Mouse (Mus musculus): ENCODE data around the gene Mast2. TPM values are rescaled to one million over a fixed set of nuclear protein-coding genes. Genes with fewer than 3 reads are reported as not detected.

Mast2 gene
- polyA plus RNA-seq, 1 experiment from 2014 or later: 53.1 TPM

DNA sequence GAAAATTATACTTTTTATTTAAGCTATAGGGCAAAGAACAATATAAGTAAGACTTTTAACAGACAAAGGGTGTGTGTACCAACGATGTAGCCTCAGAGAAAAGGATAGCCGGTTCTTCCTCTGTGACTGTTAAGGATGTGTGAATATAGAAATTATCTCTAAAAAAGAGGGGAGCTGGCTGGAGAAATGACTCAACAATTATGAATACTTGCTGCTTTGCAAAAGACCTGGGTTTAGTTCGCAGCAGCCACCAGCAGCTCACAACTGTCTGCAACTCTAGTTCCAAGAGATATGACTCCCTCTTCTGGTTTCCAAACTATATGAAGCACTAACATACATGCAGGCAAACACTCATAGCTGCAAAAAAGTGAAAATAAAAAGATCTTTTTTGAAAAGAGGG is 2.0 kb downstream of the Mast2 start:
- no peaks in the 10 kb centered on the region for H3K9me3 ChIP-seq
- no peaks in the 10 kb centered on the region for H3K36me3 ChIP-seq
- no peaks in the 10 kb centered on the region for H3K27me3 ChIP-seq
- WGBS: 93% methylated on average over 3 of the region's 3 CpGs
- H3K9ac ChIP-seq (replicated peaks): no peak overlapping the region
- no peak overlapping the region for H3K27ac ChIP-seq (replicated peaks)
- H3K4me1 ChIP-seq: peaks cover 26% of the 10 kb centered on the region
- no peak for ATAC-seq (replicated peaks)
- peak overlapping the region; percentile 52; the same call in 1 of the 2 replicates for H3K4me2 ChIP-seq (replicated peaks)
- H3K4me3 ChIP-seq: peak overlapping the region; percentile 91; the same call in 1 of the 2 replicates

DNA sequence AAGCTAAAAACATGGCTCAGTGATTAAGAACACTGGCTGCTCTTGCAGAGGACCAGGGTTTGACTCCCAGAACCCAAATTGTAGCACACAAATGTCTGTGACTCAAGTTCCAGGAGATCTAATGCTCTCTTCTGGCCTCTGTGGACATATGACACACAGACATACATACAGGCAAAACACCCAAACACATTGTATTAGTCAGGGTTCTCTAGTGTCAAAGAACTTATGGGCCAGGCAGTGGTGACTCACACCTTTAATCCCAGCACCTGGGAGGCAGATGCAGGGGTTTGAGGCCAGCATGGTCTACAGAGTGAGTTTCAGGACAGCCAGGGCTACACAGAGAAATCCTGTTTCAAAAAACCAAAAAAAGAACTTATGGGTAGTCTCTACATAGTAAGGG is 12.4 kb downstream of the Mast2 start:
- no peak overlapping the region for H3K4me2 ChIP-seq (replicated peaks)
- no peak overlapping the region for H3K9ac ChIP-seq (replicated peaks)
- no peak overlapping the region for H3K27ac ChIP-seq (replicated peaks)
- no peaks in the 10 kb centered on the region for H3K9me3 ChIP-seq
- no peaks in the 10 kb centered on the region for H3K4me1 ChIP-seq
- no peak for ATAC-seq (replicated peaks)
- no peaks in the 10 kb centered on the region for H3K27me3 ChIP-seq
- no peaks in the 10 kb centered on the region for H3K36me3 ChIP-seq
- H3K4me3 ChIP-seq: no peak overlapping the region

DNA sequence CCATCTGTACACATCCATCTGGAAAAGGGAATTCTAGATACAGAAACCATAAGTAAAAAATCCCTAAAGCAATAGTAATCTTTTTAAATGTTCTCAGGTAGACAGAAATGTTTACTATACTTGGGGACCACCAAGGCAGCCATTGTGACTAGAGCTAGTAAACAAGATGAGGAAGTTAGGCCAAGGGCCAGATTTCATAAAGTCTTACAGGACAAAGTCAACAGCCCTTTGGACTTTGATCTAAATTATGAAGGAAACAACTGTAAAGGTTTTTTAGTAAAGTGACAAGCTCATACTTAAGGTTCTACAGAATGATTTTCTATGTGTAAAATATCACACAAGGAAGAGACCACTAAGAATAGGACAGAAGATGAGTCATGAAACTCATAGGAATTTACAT is 14.0 kb downstream of the Mast2 start:
- no peaks in the 10 kb centered on the region for H3K27me3 ChIP-seq
- no peak overlapping the region for H3K4me3 ChIP-seq
- no peak overlapping the region for H3K4me2 ChIP-seq (replicated peaks)
- no peaks in the 10 kb centered on the region for H3K9me3 ChIP-seq
- H3K36me3 ChIP-seq: no peaks in the 10 kb centered on the region
- no peak overlapping the region for H3K9ac ChIP-seq (replicated peaks)
- H3K4me1 ChIP-seq: no peaks in the 10 kb centered on the region
- no peak for ATAC-seq (replicated peaks)
- no peak overlapping the region for H3K27ac ChIP-seq (replicated peaks)

- Histone ChIP-seq H3K27ac (replicated peaks) (no peak overlapping the region), H3K4me3 (no peak overlapping the region), H3K27me3 (no peaks in the 10 kb centered on the region), H3K9ac (replicated peaks) (no peak overlapping the region), H3K36me3 (no peaks in the 10 kb centered on the region), H3K4me1 (no peaks in the 10 kb centered on the region), H3K9me3 (no peaks in the 10 kb centered on the region), H3K4me2 (replicated peaks) (no peak overlapping the region)
- WGBS: 55% methylated on average over 8 of the region's 8 CpGs
- ATAC-seq (replicated peaks): no peak
Observed at GRCm38 (mm10) chr4:116448673-116449072, 15.3 kb downstream of the Mast2 start.

GRCm38 (mm10) chr4:116439383-116439782 is 24.6 kb downstream of the Mast2 start:
- Histone ChIP-seq H3K27me3 (no peaks in the 10 kb centered on the region), H3K4me3 (no peak overlapping the region), H3K36me3 (0 out of 2 replicates have a peak, but pooled peaks cover 2% of the 10 kb centered on the region), H3K4me2 (replicated peaks) (no peak overlapping the region), H3K4me1 (no peaks in the 10 kb centered on the region), H3K27ac (replicated peaks) (no peak overlapping the region), H3K9ac (replicated peaks) (no peak overlapping the region), H3K9me3 (no peaks in the 10 kb centered on the region)
- 96% methylated on average over 1 of the region's 1 CpGs for WGBS
- no peak for ATAC-seq (replicated peaks)

- Histone ChIP-seq H3K4me2 (replicated peaks) (no peak overlapping the region), H3K9me3 (no peaks in the 10 kb centered on the region), H3K4me1 (no peaks in the 10 kb centered on the region), H3K4me3 (no peak overlapping the region), H3K9ac (replicated peaks) (no peak overlapping the region), H3K36me3 (0 out of 2 replicates have a peak, but pooled peaks cover 6% of the 10 kb centered on the region), H3K27ac (replicated peaks) (no peak overlapping the region), H3K27me3 (no peaks in the 10 kb centered on the region)
- no peak for ATAC-seq (replicated peaks)
Observed at GRCm38 (mm10) chr4:116438561-116438960, 25.4 kb downstream of the Mast2 start.

DNA sequence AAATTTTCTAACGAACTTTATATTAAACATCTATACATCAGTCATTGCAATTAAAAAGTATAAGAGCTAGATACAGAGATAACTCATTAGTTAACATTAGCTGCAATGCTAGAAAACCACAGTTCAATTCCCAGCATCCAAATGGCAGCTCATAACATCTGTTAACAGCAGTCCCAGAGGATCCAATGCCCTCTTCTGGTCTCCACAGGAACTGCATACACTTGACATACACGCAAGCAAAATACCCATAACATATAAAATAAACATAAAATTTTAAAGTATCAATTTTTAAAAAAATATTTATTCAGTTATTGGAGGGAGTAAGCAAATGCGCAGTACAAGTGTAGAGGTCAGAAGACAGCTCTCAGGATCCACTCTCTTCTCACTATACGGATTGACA is 28.4 kb downstream of the Mast2 start:
- Histone ChIP-seq H3K27me3 (no peaks in the 10 kb centered on the region), H3K4me1 (no peaks in the 10 kb centered on the region), H3K4me3 (no peak overlapping the region), H3K9me3 (no peaks in the 10 kb centered on the region), H3K4me2 (replicated peaks) (no peak overlapping the region), H3K27ac (replicated peaks) (no peak overlapping the region), H3K9ac (replicated peaks) (no peak overlapping the region), H3K36me3 (0 out of 2 replicates have a peak, but pooled peaks cover 10% of the 10 kb centered on the region)
- 97% methylated on average over 4 of the region's 4 CpGs for WGBS
- ATAC-seq (replicated peaks): no peak

GRCm38 (mm10) chr4:116422186-116422585 is 41.8 kb downstream of the Mast2 start:
- Histone ChIP-seq H3K27me3 (no peaks in the 10 kb centered on the region), H3K4me3 (no peak overlapping the region), H3K4me1 (no peaks in the 10 kb centered on the region), H3K4me2 (replicated peaks) (no peak overlapping the region), H3K36me3 (peaks cover 11% of the 10 kb centered on the region; the same call in 1 of the 2 replicates), H3K9ac (replicated peaks) (no peak overlapping the region), H3K27ac (replicated peaks) (no peak overlapping the region), H3K9me3 (no peaks in the 10 kb centered on the region)
- no peak for ATAC-seq (replicated peaks)
- 85% methylated on average over 1 of the region's 1 CpGs for WGBS

- Histone ChIP-seq H3K36me3 (peaks cover 11% of the 10 kb centered on the region; the same call in 1 of the 2 replicates), H3K4me3 (no peak overlapping the region), H3K4me1 (no peaks in the 10 kb centered on the region), H3K27ac (replicated peaks) (no peak overlapping the region), H3K9ac (replicated peaks) (no peak overlapping the region), H3K27me3 (no peaks in the 10 kb centered on the region), H3K9me3 (no peaks in the 10 kb centered on the region), H3K4me2 (replicated peaks) (no peak overlapping the region)
- ATAC-seq (replicated peaks): no peak
- WGBS: 95% methylated on average over 3 of the region's 3 CpGs
Observed at GRCm38 (mm10) chr4:116421170-116421569, 42.8 kb downstream of the Mast2 start.

GRCm38 (mm10) chr4:116412993-116413392 is 51.0 kb downstream of the Mast2 start:
- Histone ChIP-seq H3K9me3 (no peaks in the 10 kb centered on the region), H3K4me3 (no peak overlapping the region), H3K36me3 (no peaks in the 10 kb centered on the region), H3K4me2 (replicated peaks) (no peak overlapping the region), H3K27ac (replicated peaks) (no peak overlapping the region), H3K4me1 (no peaks in the 10 kb centered on the region), H3K9ac (replicated peaks) (no peak overlapping the region), H3K27me3 (no peaks in the 10 kb centered on the region)
- WGBS: 78% methylated on average over 1 of the region's 1 CpGs
- ATAC-seq (replicated peaks): no peak

DNA sequence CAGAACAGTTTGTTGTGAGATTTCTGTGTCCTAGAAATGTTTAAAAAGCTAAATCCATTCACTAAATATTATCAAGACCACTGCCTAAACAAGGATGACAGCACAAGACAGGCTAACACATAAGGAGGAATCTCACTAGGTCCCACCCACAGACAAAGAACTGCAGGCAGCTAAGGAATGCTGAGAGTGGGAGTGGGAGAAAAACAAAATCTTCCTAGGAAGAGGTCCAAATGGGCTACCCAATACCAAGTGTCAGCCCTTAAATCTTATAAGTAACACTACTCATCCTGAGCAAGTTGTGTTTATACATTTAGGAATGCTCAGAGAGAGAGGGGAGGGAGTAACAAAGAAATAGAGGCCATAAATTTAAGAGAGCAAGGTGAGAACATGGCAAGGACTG is 52.6 kb downstream of the Mast2 start:
- no peak for ATAC-seq (replicated peaks)
- Histone ChIP-seq H3K27ac (replicated peaks) (no peak overlapping the region), H3K9ac (replicated peaks) (no peak overlapping the region), H3K27me3 (no peaks in the 10 kb centered on the region), H3K4me2 (replicated peaks) (no peak overlapping the region), H3K4me3 (no peak overlapping the region), H3K4me1 (peaks cover 4% of the 10 kb centered on the region), H3K9me3 (no peaks in the 10 kb centered on the region), H3K36me3 (no peaks in the 10 kb centered on the region)

- H3K9ac ChIP-seq (replicated peaks): no peak overlapping the region
- H3K4me1 ChIP-seq: peaks cover 32% of the 10 kb centered on the region
- WGBS: 71% methylated on average over 2 of the region's 2 CpGs
- no peak overlapping the region for H3K4me3 ChIP-seq
- peak overlapping the region; percentile 10; the same call in 1 of the 2 replicates for H3K4me2 ChIP-seq (replicated peaks)
- peak overlapping the region; percentile 79 for H3K27ac ChIP-seq (replicated peaks)
- no peaks in the 10 kb centered on the region for H3K36me3 ChIP-seq
- no peaks in the 10 kb centered on the region for H3K9me3 ChIP-seq
- H3K27me3 ChIP-seq: no peaks in the 10 kb centered on the region
- ATAC-seq (replicated peaks): no peak
Observed at GRCm38 (mm10) chr4:116406668-116407067, 57.3 kb downstream of the Mast2 start.

DNA sequence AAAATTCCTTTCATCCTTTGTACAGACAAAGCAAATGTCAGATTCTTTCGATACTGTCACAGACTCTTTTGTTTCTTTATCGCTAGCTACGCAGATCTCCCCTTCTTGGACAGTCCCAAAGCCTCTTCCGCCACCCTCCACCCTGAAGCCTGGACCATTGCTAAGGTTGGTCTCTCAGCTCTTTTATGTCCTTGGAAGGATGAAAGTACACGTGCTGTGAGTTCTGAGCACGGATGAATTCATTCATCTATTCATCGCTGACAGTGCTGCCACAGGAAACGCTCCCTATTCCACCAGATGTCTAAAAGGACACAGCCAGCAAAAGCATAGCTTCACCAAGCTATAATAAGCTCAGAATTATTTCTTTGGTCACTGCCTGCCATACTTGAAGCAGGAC is 58.0 kb downstream of the Mast2 start:
- H3K4me3 ChIP-seq: peak overlapping the region; percentile 40
- WGBS: 1% methylated on average over 8 of the region's 8 CpGs
- H3K27me3 ChIP-seq: no peaks in the 10 kb centered on the region
- peak overlapping the region; percentile 92 for H3K27ac ChIP-seq (replicated peaks)
- H3K36me3 ChIP-seq: no peaks in the 10 kb centered on the region
- peaks cover 37% of the 10 kb centered on the region for H3K4me1 ChIP-seq
- peak overlapping the region; percentile 57 for H3K9ac ChIP-seq (replicated peaks)
- no peaks in the 10 kb centered on the region for H3K9me3 ChIP-seq
- ATAC-seq (replicated peaks): peak; percentile 80
- H3K4me2 ChIP-seq (replicated peaks): peak overlapping the region; percentile 48
